Mouse (Mus musculus) brain, embryonic 14.5 days (tissue): Measurements from ENCODE around the gene Ufl1.

Experiments used
- CTCF ChIP-seq: fragments of 200-500 bp; IDR thresholded peaks from 2 replicates; pipeline ENCODE4 v1.5.1; 2012; ENCODE audit warnings: inconsistent platforms, mild to moderate bottlenecking, moderate library complexity, borderline replicate concordance; ENCODE audit not compliant: insufficient read depth, insufficient read length; ENCODE audit errors: extremely low read depth
- POLR2A ChIP-seq: fragments of 200-500 bp; IDR thresholded peaks from 2 replicates; pipeline ENCODE4 v1.6.1; 2012; ENCODE audit warnings: mild to moderate bottlenecking, inconsistent platforms, borderline replicate concordance; ENCODE audit not compliant: poor library complexity, insufficient read depth, insufficient read length, severe bottlenecking; ENCODE audit errors: extremely low read depth

- TF ChIP-seq POLR2A (no peak), CTCF (no peak)
These were observed 59.7 kb downstream of the Ufl1 start for GRCm38 (mm10) chr4:25221927-25222326.
